23 mouse cellular contexts compared by ENCODE assay signal in the genomic region with DNA sequence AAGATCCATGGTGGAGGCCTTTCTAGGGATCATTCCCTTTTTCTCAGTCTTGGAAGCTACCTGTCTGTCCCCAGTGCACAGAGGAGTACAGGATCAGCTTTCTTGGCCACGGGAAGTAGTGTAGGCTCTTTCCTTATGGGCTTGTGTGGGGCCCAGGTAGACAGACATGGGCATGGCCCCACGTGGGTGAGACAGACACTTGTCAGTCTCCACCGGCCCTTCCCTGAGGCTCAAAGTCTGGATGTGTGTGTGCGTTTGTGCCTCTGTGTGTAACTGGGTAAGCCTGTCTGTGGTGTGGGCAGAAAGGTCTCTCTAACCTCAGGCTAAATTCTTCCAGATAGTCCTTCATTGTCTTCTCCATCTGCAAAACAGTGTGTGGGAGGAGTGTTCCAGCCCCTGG. TPM values are rescaled to one million over a fixed set of nuclear protein-coding genes. Genes with fewer than 3 reads are reported as not detected.
DNase-seq lines count a peak whose midpoint lies in the region; ATAC-seq and TF ChIP-seq lines count a peak whose summit lies in the region.
"Had no signal": no experiment of that assay in that cellular context is flagged by ENCODE, and none has a peak within 500 bp of the region (broad histone marks: within the 10 kb centered on the region; RNA-seq: fewer than 3 reads in every experiment).

No protein-coding gene starts in this region.

- H3K27ac ChIP-seq in lung, postnatal 0 days (ENCODE audit: low read length) = peak overlapping the region; percentile 27; the same call in 1 of the 2 replicates
- peak overlapping the region; percentile 25; the same call in 1 of the 2 replicates for H3K27ac ChIP-seq in embryonic facial prominence, embryonic 12.5 days
- peak overlapping the region; percentile 86 for H3K27ac ChIP-seq in intestine, postnatal 0 days (ENCODE audit: low read depth, low read length)
- H3K27ac ChIP-seq: hindbrain, postnatal 0 days; limb, embryonic 15.5 days; neural tube, embryonic 12.5 days had no signal

- H3K9me3 ChIP-seq in lung, postnatal 0 days (ENCODE audit: low read length) = no peaks in the 10 kb centered on the region
- no peaks in the 10 kb centered on the region for H3K9me3 ChIP-seq in embryonic facial prominence, embryonic 12.5 days
- no peaks in the 10 kb centered on the region for H3K9me3 ChIP-seq in intestine, postnatal 0 days (ENCODE audit: control insufficient read depth)
- H3K9me3 ChIP-seq: heart, embryonic 12.5 days; limb, embryonic 15.5 days; neural tube, embryonic 12.5 days had no signal

- no peak overlapping the region for H3K4me3 ChIP-seq in lung, postnatal 0 days (ENCODE audit: low read depth, low read length)
- H3K4me3 ChIP-seq in embryonic facial prominence, embryonic 12.5 days = no peak overlapping the region
- H3K4me3 ChIP-seq in intestine, postnatal 0 days (ENCODE audit: low read depth, low read length) = no peak overlapping the region
- H3K4me3 ChIP-seq: heart, embryonic 12.5 days; limb, embryonic 15.5 days; neural tube, embryonic 12.5 days had no signal

- H3K4me1 ChIP-seq in lung, postnatal 0 days (ENCODE audit: insufficient read depth, low read depth, low read length) = peaks cover 2% of the 10 kb centered on the region; the same call in 1 of the 2 replicates
- H3K4me1 ChIP-seq in embryonic facial prominence, embryonic 12.5 days = 0 out of 2 replicates have a peak, but pooled peaks cover 14% of the 10 kb centered on the region
- H3K4me1 ChIP-seq in intestine, postnatal 0 days (replicated peaks; ENCODE audit: control insufficient read depth, insufficient read depth, low read length) = no peaks in the 10 kb centered on the region; the same call in 1 of the 2 replicates
- H3K4me1 ChIP-seq: heart, embryonic 12.5 days; neural tube, embryonic 12.5 days had no signal

- H3K4me2 ChIP-seq in lung, postnatal 0 days (replicated peaks; ENCODE audit: low read depth, low read length) = no peak overlapping the region
- no peak overlapping the region for H3K4me2 ChIP-seq in embryonic facial prominence, embryonic 12.5 days (replicated peaks)
- H3K4me2 ChIP-seq in intestine, postnatal 0 days (replicated peaks; ENCODE audit: low read depth) = peak overlapping the region; percentile 31; the same call in 1 of the 2 replicates
- H3K4me2 ChIP-seq: heart, embryonic 12.5 days; limb, embryonic 15.5 days; neural tube, embryonic 12.5 days had no signal

- TF ChIP-seq CTCF in lung, postnatal 0 days (IDR thresholded peaks at IDR 0.05) = no peak
- TF ChIP-seq CTCF in intestine, postnatal 0 days (IDR thresholded peaks at IDR 0.05; ENCODE audit: low read depth) = no peak

- peak; percentile 24 for DNase-seq in kidney, postnatal 14 days
- no peak for DNase-seq in kidney, adult 9 months
- no peak for DNase-seq in lung, postnatal 0 days (ENCODE audit: low spot score)
- DNase-seq in lung, postnatal 4 days = no peak
- no peak for DNase-seq in urinary bladder, postnatal 4 days (ENCODE audit: low spot score in 2 of 2)
- no peak for DNase-seq in spleen, postnatal 4 days (ENCODE audit: low spot score in 2 of 2)
- DNase-seq: cerebellum, adult 2 months; cerebellum, postnatal 25 days; forebrain, postnatal 0 days; gastrocnemius, postnatal 14 days; heart, adult 11 months; heart, postnatal 10 days; layer of hippocampus, postnatal 36 days; midbrain, embryonic 14.5 days; right cerebral cortex, postnatal 14 days; spleen, adult 18-20 months had no signal

- no peaks in the 10 kb centered on the region for H3K36me3 ChIP-seq in lung, postnatal 0 days (ENCODE audit: insufficient read depth, low read length)
- no peaks in the 10 kb centered on the region for H3K36me3 ChIP-seq in embryonic facial prominence, embryonic 12.5 days
- no peaks in the 10 kb centered on the region for H3K36me3 ChIP-seq in intestine, postnatal 0 days (ENCODE audit: control insufficient read depth, insufficient read depth)
- H3K36me3 ChIP-seq: heart, embryonic 12.5 days; limb, embryonic 15.5 days; neural tube, embryonic 12.5 days had no signal

- H3K9ac ChIP-seq in lung, postnatal 0 days (replicated peaks; ENCODE audit: low read depth) = no peak overlapping the region
- H3K9ac ChIP-seq in embryonic facial prominence, embryonic 12.5 days = no peak overlapping the region
- H3K9ac ChIP-seq in intestine, postnatal 0 days (ENCODE audit: low read depth, low read length) = no peak overlapping the region
- H3K9ac ChIP-seq: forebrain, postnatal 0 days; heart, embryonic 12.5 days; limb, embryonic 15.5 days; neural tube, embryonic 12.5 days had no signal

- TF ChIP-seq EP300 in lung, postnatal 0 days (IDR thresholded peaks at IDR 0.05) = no peak

- ATAC-seq in lung, postnatal 0 days = no peak
- no peak for ATAC-seq in embryonic facial prominence, embryonic 12.5 days (ENCODE audit: insufficient number of reproducible peaks, insufficient read depth, low FRiP score, low TSS enrichment)
- ATAC-seq in intestine, postnatal 0 days = peak; percentile 68
- ATAC-seq: activated CD4-positive, CD25-positive, alpha-beta regulatory T cell, adult 4 months; forebrain, postnatal 0 days; hindbrain, postnatal 0 days had no signal

- H3K27me3 ChIP-seq in lung, postnatal 0 days (replicated peaks; ENCODE audit: insufficient read depth, low read length) = no peaks in the 10 kb centered on the region
- H3K27me3 ChIP-seq in embryonic facial prominence, embryonic 12.5 days = no peaks in the 10 kb centered on the region
- H3K27me3 ChIP-seq in intestine, postnatal 0 days (replicated peaks; ENCODE audit: control insufficient read depth, insufficient read depth, low read length) = no peaks in the 10 kb centered on the region
- H3K27me3 ChIP-seq: limb, embryonic 15.5 days had no signal

- WGBS in lung, postnatal 0 days = 54% methylated on average over 4 of the region's 4 CpGs
- 37% methylated on average over 4 of the region's 4 CpGs for WGBS in embryonic facial prominence, embryonic 12.5 days
- WGBS in intestine, postnatal 0 days = 35% methylated on average over 4 of the region's 4 CpGs

RNA-seq across cellular contexts. Expression of a gene that starts 17.7 kb away (rescaled TPM):
- polyA plus RNA-seq in lung, postnatal 0 days (2015; fragmentation: Nextera tagmentation; extraction: Ambion mirVana) = 4.4 and 6.7 TPM in 2 replicates
- 12.8 and 15.8 TPM in 2 replicates for polyA plus RNA-seq in embryonic facial prominence, embryonic 12.5 days (2016; fragmentation: Nextera tagmentation; extraction: Ambion mirVana)
- 1.4 and 1.6 TPM in 2 replicates for polyA plus RNA-seq in intestine, postnatal 0 days (2015; fragmentation: Nextera tagmentation; extraction: Ambion mirVana)
- polyA plus RNA-seq: activated CD4-positive, CD25-positive, alpha-beta regulatory T cell, adult 4 months had no signal

RNA-seq across cellular contexts. Expression of a gene that starts 24.2 kb away (rescaled TPM):
- polyA plus RNA-seq in lung, postnatal 0 days (2015; fragmentation: Nextera tagmentation; extraction: Ambion mirVana) = 174 and 188 TPM in 2 replicates
- polyA plus RNA-seq in embryonic facial prominence, embryonic 12.5 days (2016; fragmentation: Nextera tagmentation; extraction: Ambion mirVana) = 32.6 and 36.1 TPM in 2 replicates
- 50.7 and 69.8 TPM in 2 replicates for polyA plus RNA-seq in intestine, postnatal 0 days (2015; fragmentation: Nextera tagmentation; extraction: Ambion mirVana)
- polyA plus RNA-seq: activated CD4-positive, CD25-positive, alpha-beta regulatory T cell, adult 4 months had no signal

RNA-seq across cellular contexts. Expression of a gene that starts 32.7 kb away (rescaled TPM):
- polyA plus RNA-seq in lung, postnatal 0 days (2015; fragmentation: Nextera tagmentation; extraction: Ambion mirVana) = 9.7 and 10.3 TPM in 2 replicates
- 47.1 and 48.8 TPM in 2 replicates for polyA plus RNA-seq in embryonic facial prominence, embryonic 12.5 days (2016; fragmentation: Nextera tagmentation; extraction: Ambion mirVana)
- 5.1 and 5.3 TPM in 2 replicates for polyA plus RNA-seq in intestine, postnatal 0 days (2015; fragmentation: Nextera tagmentation; extraction: Ambion mirVana)

RNA-seq across cellular contexts. Expression of a gene that starts 34.7 kb away (rescaled TPM):
- 95.7 and 96.4 TPM in 2 replicates for polyA plus RNA-seq in lung, postnatal 0 days (2015; fragmentation: Nextera tagmentation; extraction: Ambion mirVana)
- polyA plus RNA-seq in embryonic facial prominence, embryonic 12.5 days (2016; fragmentation: Nextera tagmentation; extraction: Ambion mirVana) = 56.6 and 62.0 TPM in 2 replicates
- 57.4 and 61.8 TPM in 2 replicates for polyA plus RNA-seq in intestine, postnatal 0 days (2015; fragmentation: Nextera tagmentation; extraction: Ambion mirVana)

RNA-seq across cellular contexts. Expression of a gene that starts 44.7 kb away (rescaled TPM):
- polyA plus RNA-seq in lung, postnatal 0 days (2015; fragmentation: Nextera tagmentation; extraction: Ambion mirVana) = 133 and 177 TPM in 2 replicates
- polyA plus RNA-seq in embryonic facial prominence, embryonic 12.5 days (2016; fragmentation: Nextera tagmentation; extraction: Ambion mirVana) = 42.7 and 45.5 TPM in 2 replicates
- polyA plus RNA-seq in intestine, postnatal 0 days (2015; fragmentation: Nextera tagmentation; extraction: Ambion mirVana) = 33.9 and 37.0 TPM in 2 replicates

Comparison
In these comparisons a context has a peak if more than half of its experiments do, and no peak if none do; other contexts are left out.
1. H3K27ac ChIP-seq: peak in every context shown above with its lines; median percentile 86 in intestine, postnatal 0 days; 27 in lung, postnatal 0 days; 25 in embryonic facial prominence, embryonic 12.5 days.